Mouse (Mus musculus) kidney, postnatal 14 days (tissue): ENCODE data around the gene Kcnj13.

Experiments used
- DNase-seq: peaks from one replicate; pipeline ENCODE4 v3.0.0; 2022; ENCODE audit warnings: mixed read lengths

Gene Kcnj13

GRCm38 (mm10) chr1:87394594-87394993 lies at the start of gene Kcnj13:
Kcnj13 (minus strand) TSS chr1:87394729.
- peak; percentile 27 for DNase-seq

DNA sequence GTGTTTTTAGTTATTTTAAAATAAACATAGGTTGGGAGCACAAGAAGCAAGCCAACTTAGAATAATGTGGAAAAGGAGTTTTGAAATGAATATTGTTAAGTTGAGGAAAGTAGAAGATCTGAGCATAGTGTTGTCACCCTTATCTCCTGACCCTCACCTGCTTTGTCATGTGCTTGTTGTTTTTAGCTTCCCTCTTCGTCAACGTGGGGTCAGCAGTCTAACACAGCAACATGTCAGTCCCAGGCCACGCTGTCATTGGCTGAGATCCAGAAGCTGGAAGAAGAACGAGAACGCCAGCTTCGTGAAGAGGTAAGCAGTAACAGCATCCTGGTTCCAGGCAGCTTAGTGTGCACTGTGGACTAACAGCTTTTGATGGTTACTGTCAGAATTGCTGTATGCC lies 42.1 kb upstream of the Kcnj13 start:
- no peak for DNase-seq

- no peak for DNase-seq
Observed at GRCm38 (mm10) chr1:87435125-87435524, 40.6 kb upstream of the Kcnj13 start.

- peak; percentile 22 for DNase-seq
Observed at GRCm38 (mm10) chr1:87418733-87419132, 24.2 kb upstream of the Kcnj13 start.

DNA sequence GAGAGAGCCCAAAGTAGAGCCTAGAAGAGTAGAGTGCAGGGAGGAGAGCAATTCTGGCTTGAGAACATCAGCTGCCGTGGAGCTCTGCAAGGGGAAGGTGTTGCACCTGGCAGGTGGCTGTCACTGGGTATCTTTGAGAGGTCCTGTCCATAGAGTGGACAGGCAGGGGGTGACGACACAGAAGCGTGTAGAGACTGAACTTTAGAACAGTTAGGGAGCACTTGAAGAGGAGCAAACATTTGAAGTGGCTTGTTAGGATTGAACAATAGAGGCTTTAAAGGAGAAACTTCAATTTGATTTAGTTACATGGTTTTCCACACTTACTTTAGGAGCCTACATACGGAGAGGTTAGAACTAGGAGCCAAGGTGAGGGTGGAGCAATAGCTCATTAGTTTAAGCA lies 14.9 kb upstream of the Kcnj13 start:
- DNase-seq = no peak

DNA sequence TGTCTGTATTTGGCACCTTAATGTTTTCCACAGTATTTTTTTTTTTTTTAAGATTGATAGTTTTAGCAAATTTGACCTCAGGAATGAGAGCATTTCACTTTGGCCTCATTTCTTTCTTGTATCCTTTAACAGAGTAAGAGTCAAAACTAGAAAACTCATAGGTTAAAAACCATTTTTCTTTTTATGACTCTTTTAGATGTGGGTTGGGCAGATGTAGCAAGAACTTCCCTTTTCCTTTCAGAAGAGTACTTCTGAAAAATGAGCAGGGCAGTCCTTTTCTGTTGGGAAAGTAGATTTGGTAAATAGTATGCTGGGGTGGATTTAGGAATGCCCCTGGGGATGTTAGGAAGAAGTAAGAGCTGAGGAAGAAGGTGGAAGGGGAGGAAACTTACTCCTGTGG lies 11.5 kb upstream of the Kcnj13 start:
- no peak for DNase-seq

- DNase-seq = no peak
Observed at GRCm38 (mm10) chr1:87404710-87405109, 10.2 kb upstream of the Kcnj13 start.

DNA sequence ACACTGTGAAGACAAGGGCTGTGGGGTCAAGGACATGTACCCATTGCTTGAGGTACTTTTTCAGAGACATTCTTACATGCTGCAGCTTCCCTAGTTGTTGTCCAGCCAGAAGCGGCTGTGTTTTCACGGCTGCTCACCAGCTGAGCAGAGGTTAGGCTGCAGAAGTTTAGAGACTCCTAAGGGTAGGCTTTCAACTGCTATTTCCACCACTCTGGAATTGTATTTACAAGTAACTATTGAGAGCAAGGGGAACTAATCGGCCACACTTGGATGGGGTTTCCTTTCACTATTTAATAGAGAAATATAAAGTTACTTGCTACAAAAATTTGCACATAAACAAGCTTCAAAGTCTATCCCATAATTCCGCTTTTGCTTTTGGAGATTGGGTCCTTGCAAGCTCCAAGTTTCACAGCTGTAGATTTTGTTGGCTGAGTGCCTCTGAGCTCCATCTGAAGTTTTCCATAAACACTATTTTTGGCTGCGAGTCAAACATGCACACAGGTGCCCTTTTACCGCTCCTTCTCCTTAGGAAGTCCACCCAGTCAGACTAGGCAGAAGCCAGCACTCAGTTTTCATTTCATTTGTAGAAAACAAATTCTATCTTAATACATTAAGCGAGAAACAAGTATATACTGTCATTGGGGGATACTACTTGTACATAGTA lies 2.5 kb upstream of the Kcnj13 start:
- DNase-seq = peak; percentile 80

DNA sequence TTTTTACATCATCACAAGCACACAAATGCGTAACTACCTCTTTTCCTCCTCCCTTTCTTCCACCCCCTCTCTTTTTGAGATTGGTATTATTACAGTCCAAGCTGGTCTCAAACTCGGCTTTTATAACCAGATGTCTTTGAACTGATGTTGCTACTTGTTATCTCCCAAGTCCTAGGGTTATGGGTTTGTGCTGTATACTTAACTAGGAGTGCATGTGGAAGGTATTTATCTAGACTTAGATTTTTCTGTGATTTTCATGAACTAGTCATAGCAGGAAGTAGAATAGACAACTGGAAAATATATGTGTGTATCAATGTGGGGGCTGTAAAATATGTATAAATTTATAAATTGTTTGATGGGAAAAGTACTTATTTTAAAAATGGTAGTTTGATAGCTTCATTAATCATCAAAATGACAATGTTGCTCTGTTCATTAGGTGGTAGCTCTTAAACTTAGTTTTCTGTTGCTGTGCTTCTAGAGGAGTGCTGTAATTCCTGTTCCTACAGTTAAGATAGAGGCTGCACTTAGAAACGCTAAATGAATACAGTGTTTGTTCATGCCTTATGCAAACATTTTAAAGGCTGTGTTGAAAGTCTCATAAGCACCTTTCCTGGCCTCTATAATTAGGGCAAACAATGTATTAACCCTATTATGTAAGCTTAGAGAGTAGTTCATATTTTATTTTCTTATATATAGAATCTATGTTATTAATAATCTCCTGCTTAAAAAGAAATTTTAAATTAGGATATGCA lies 909 bp downstream of the Kcnj13 start:
- no peak for DNase-seq

DNA sequence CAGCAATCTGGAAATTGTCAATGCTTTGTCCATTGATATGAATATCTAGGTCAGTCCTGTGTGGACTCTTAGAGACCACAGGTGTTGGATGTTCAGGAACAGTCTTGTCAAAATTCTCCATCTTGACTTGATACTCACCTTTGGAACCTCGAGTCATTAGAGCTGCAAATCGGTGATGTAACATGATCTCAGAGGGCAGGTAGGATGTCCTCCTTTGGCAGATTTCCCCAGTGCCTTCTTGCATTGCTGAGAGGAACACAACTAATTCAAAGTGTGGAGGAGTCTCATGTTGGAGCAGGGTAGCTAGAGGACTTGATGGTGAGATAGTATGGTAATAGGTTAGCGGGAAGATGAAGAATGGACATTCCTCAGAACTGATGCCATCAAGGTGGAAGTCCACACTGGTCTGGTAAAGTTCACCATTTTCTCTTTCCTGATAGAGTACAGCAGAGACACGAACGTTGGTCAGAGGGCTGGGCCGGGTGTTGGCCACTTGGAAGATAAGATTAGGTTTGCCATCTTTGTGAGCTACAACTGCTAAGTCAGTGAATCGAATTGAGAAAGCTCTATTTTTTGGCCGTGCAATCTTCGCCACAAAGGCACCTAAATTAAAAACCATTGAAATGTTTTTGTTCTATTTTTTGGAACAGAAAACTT lies 8.0 kb downstream of the Kcnj13 start:
- DNase-seq = no peak

DNA sequence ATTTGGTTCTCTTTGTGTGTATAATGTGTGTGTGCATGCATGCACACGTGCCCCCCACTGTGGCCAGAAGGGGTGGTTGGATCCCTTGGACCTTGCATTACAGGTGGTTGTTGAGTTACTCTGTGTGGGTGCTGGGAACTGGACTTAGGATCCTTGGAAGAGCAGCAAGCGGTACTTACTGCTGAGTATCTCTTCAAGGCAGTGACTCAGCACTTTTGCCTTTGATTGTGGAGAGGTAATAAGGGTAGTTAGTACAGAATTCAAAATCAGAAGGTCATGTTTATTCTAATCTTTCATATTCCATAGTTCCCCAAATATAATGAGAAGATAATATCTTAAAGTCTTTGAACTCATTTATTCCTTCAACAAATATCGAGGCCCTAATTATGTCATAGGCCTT lies 13.4 kb downstream of the Kcnj13 start:
- DNase-seq = no peak

DNA sequence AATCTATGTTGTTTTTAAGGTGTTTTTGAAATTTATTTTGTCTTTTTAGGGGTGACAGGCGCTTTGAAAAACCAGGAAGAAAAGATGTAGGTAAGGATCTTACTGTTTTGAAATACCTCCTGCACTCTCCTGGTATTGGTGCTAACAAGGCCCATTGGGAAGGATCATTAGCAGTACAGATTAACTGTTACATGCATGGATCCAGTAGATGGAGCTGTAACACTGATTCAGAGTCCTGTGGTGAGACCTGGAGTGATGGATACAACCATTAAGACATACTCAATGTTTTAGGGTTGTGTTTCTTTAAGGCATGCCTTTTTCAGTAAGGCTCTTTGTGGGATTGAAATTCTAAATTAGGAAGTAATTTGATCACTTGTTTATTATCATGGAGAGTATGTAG lies 14.6 kb downstream of the Kcnj13 start:
- no peak for DNase-seq

DNA sequence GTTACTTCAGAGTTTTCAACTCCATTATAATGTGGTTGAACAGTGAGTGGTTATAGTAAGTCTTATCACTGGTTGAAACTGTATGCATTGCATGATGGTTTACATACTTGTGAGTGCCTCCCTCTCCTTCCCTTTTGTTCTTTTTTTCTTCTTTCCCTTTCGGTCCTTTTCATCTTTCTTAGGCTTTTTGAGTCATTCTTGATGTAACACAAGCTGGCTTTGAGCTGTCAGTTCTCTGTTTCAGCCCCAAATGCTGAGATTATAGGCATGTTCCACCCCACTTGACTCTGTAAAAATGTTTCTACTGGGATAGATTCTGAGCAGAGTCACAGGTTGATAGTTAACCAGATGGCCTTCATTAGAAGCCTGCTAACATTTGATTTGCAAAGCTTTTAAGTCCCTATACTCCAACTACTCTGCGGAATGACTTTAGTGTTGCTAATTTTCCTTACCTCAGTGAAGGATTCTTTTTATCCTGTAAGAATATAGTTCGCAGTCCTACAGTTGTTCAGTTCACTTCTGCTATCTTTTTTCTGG lies 16.4 kb downstream of the Kcnj13 start:
- DNase-seq = peak; percentile 9

- peak; percentile 12 for DNase-seq
Observed at GRCm38 (mm10) chr1:87360276-87360675, 34.3 kb downstream of the Kcnj13 start.

GRCm38 (mm10) chr1:87350576-87350975 lies 44.0 kb downstream of the Kcnj13 start:
- DNase-seq = no peak
